Mouse (Mus musculus) G1E-ER4 (cell line): ENCODE data around the gene Krtap3-1. TPM values are rescaled to one million over a fixed set of nuclear protein-coding genes. Genes with fewer than 3 reads are reported as not detected.

ENCODE experiments used
- GATA1 ChIP-seq: IDR thresholded peaks from one replicate; pipeline ENCODE4 v1.8.0; 2012; ENCODE audit warnings: low read length, inconsistent platforms
- polyA plus RNA-seq: library from polyadenylated mRNA; stranded (reverse); fragments of >175 nt; gene quantifications from 2 replicates; pipeline ENCODE4 v1.2.3, GENCODE M21; 2012

Krtap3-1 gene
- polyA plus RNA-seq, 1 experiment: not detected

GRCm38 (mm10) chr11:99557976-99558745, 8.3 kb downstream of the Krtap3-1 start:
- TF ChIP-seq GATA1: no peak

GRCm38 (mm10) chr11:99556753-99557152, 9.7 kb downstream of the Krtap3-1 start, which contains the start of gene Krtap3-2:
Gene Krtap3-2, minus strand, starts transcription at chr11:99556853.
- no peak for TF ChIP-seq GATA1

GRCm38 (mm10) chr11:99556195-99556594, 10.2 kb downstream of the Krtap3-1 start:
- no peak for TF ChIP-seq GATA1

- TF ChIP-seq GATA1: no peak
Measured at GRCm38 (mm10) chr11:99550765-99551164, 15.7 kb downstream of the Krtap3-1 start, which contains the start of gene Krtap3-3. Gene Krtap3-3, minus strand, starts transcription at chr11:99550865.

- no peak for TF ChIP-seq GATA1
Measured at GRCm38 (mm10) chr11:99547892-99548291, 18.5 kb downstream of the Krtap3-1 start.

- TF ChIP-seq GATA1: no peak
Measured at GRCm38 (mm10) chr11:99539721-99540120, 26.7 kb downstream of the Krtap3-1 start.

- no peak for TF ChIP-seq GATA1
Measured at GRCm38 (mm10) chr11:99521288-99521860, 45.1 kb downstream of the Krtap3-1 start, which contains the start of gene Krt39. Gene Krt39, minus strand, starts transcription at chr11:99521338.

Other genes with a start within 250 kb of the Krtap3-1 start
- not detected in 2 replicates for gene Krt25, start 243.7 kb downstream of the Krtap3-1 start, polyA plus RNA-seq
- not detected in 2 replicates for gene Krt26, start 228.7 kb downstream of the Krtap3-1 start, polyA plus RNA-seq
- gene Krt27, start 215.5 kb downstream of the Krtap3-1 start, polyA plus RNA-seq: not detected in 2 replicates
- gene Krt28, start 191.7 kb downstream of the Krtap3-1 start, polyA plus RNA-seq: not detected in 2 replicates
- gene Krt10, start 177.3 kb downstream of the Krtap3-1 start, polyA plus RNA-seq: 7.4 and 9.6 TPM in 2 replicates
- 0.03 TPM in 1 of 2 replicates, not detected in the other for gene Krt12, start 144.4 kb downstream of the Krtap3-1 start, polyA plus RNA-seq
- gene Krt20, start 128.5 kb downstream of the Krtap3-1 start, polyA plus RNA-seq: not detected in 2 replicates
- not detected in 2 replicates for gene Krt23, start 73.5 kb downstream of the Krtap3-1 start, polyA plus RNA-seq
- not detected in 2 replicates for gene Krt39, start 45.3 kb downstream of the Krtap3-1 start, polyA plus RNA-seq
- not detected in 2 replicates for gene Krt40, start 23.5 kb downstream of the Krtap3-1 start, polyA plus RNA-seq
- gene Krtap3-3, start 15.8 kb downstream of the Krtap3-1 start, polyA plus RNA-seq: not detected in 2 replicates
- gene Krtap3-2, start 9.8 kb downstream of the Krtap3-1 start, polyA plus RNA-seq: not detected in 2 replicates
- gene Gm11939, start 7.2 kb downstream of the Krtap3-1 start, polyA plus RNA-seq: not detected in 2 replicates
- not detected in 2 replicates for gene Krtap1-5, start 14.4 kb upstream of the Krtap3-1 start, polyA plus RNA-seq
- not detected in 2 replicates for gene Krtap1-4, start 17.0 kb upstream of the Krtap3-1 start, polyA plus RNA-seq
- not detected in 2 replicates for gene Krtap1-3, start 24.7 kb upstream of the Krtap3-1 start, polyA plus RNA-seq
- not detected in 2 replicates for gene Krtap9-3, start 31.5 kb upstream of the Krtap3-1 start, polyA plus RNA-seq
- not detected in 2 replicates for gene Gm11938, start 36.7 kb upstream of the Krtap3-1 start, polyA plus RNA-seq
- gene Gm11937, start 43.6 kb upstream of the Krtap3-1 start, polyA plus RNA-seq: not detected in 2 replicates
- gene Krtap2-4, start 48.2 kb upstream of the Krtap3-1 start, polyA plus RNA-seq: not detected in 2 replicates
- gene Gm11562, start 53.8 kb upstream of the Krtap3-1 start, polyA plus RNA-seq: not detected in 2 replicates
- gene Krtap4-1, start 61.6 kb upstream of the Krtap3-1 start, polyA plus RNA-seq: not detected in 2 replicates
- gene Krtap4-2, start 68.5 kb upstream of the Krtap3-1 start, polyA plus RNA-seq: not detected in 2 replicates
- gene Krtap4-7, start 77.5 kb upstream of the Krtap3-1 start, polyA plus RNA-seq: not detected in 2 replicates
- gene Gm11555, start 83.6 kb upstream of the Krtap3-1 start, polyA plus RNA-seq: not detected in 2 replicates
- gene Gm11563, start 92.3 kb upstream of the Krtap3-1 start, polyA plus RNA-seq: not detected in 2 replicates
- gene Krtap4-6, start 99.3 kb upstream of the Krtap3-1 start, polyA plus RNA-seq: not detected in 2 replicates
- gene Gm14190, start 124.1 kb upstream of the Krtap3-1 start, polyA plus RNA-seq: not detected in 2 replicates
- gene Gm14180, start 167.7 kb upstream of the Krtap3-1 start, polyA plus RNA-seq: not detected in 2 replicates
- gene Gm11595, start 206.3 kb upstream of the Krtap3-1 start, polyA plus RNA-seq: not detected in 2 replicates
- not detected in 2 replicates for gene Krtap4-8, start 214.1 kb upstream of the Krtap3-1 start, polyA plus RNA-seq
- not detected in 2 replicates for gene Krtap4-9, start 218.6 kb upstream of the Krtap3-1 start, polyA plus RNA-seq
- not detected in 2 replicates for gene Gm11596, start 226.8 kb upstream of the Krtap3-1 start, polyA plus RNA-seq
- not detected in 2 replicates for gene Gm11569, start 232.3 kb upstream of the Krtap3-1 start, polyA plus RNA-seq
- gene Gm11554, start 237.8 kb upstream of the Krtap3-1 start, polyA plus RNA-seq: not detected in 2 replicates
- gene Krtap4-13, start 243.3 kb upstream of the Krtap3-1 start, polyA plus RNA-seq: not detected in 2 replicates
- not detected in 2 replicates for gene Gm11564, start 249.0 kb upstream of the Krtap3-1 start, polyA plus RNA-seq